Mouse (Mus musculus) effector memory CD4-positive, alpha-beta T cell, adult 5 months (primary cell): Measurements from ENCODE around the gene Mnd1. TPM values are rescaled to one million over a fixed set of nuclear protein-coding genes. Genes with fewer than 3 reads are reported as not detected.

ENCODE experiments used
- polyA plus RNA-seq: library from polyadenylated mRNA; unstranded; fragments of 100-300 nt; shearing (Covaris generic); gene quantifications from one replicate; pipeline ENCODE4 v1.2.1, GENCODE M21; 2017

Gene Mnd1
- not detected for polyA plus RNA-seq

GRCm38 (mm10) chr3:84155558-84156006 is at the start of gene Mnd1:
Gene Mnd1 (minus strand): TSS chr3:84155786.

GRCm38 (mm10) chr3:84173581-84174154 is 18.1 kb upstream of the Mnd1 start, which contains the start of gene Gm6525:
Gene Gm6525 (plus strand): TSS chr3:84174104.

GRCm38 (mm10) chr3:84039646-84040475 is 115.7 kb downstream of the Mnd1 start, which contains the start of gene Tmem131l:
Gene Tmem131l (minus strand): TSS chr3:84040175.

Other genes with a start within 250 kb of the Mnd1 start
- 52.0 TPM for gene Tmem131l, start 115.6 kb downstream of the Mnd1 start, polyA plus RNA-seq
- not detected for gene Gm6525, start 18.3 kb upstream of the Mnd1 start, polyA plus RNA-seq
- 4.8 TPM for gene Trim2, start 151.1 kb upstream of the Mnd1 start, polyA plus RNA-seq